Mouse (Mus musculus) urinary bladder, adult 2 months (tissue): ENCODE data around the gene Tnfrsf9. TPM values are rescaled to one million over a fixed set of nuclear protein-coding genes. Genes with fewer than 3 reads are reported as not detected.
"Not testable (repeated sequence)": the region's sequence is repeated elsewhere in the genome, so short reads cannot be mapped to it uniquely, and the experiment has no call there.

Source experiments
- DNase-seq: peaks from one replicate; pipeline ENCODE4 v3.0.0; 2022; ENCODE audit warnings: low spot score
- polyA plus RNA-seq: library from polyadenylated mRNA; depleted of rRNA; stranded (reverse); fragments of >200 nt; gene quantifications from 2 replicates; pipeline ENCODE4 v1.2.3, GENCODE M21; 2012; rRNA removed

Gene Tnfrsf9
- 0.69 and 1.3 TPM in 2 replicates for polyA plus RNA-seq

DNA sequence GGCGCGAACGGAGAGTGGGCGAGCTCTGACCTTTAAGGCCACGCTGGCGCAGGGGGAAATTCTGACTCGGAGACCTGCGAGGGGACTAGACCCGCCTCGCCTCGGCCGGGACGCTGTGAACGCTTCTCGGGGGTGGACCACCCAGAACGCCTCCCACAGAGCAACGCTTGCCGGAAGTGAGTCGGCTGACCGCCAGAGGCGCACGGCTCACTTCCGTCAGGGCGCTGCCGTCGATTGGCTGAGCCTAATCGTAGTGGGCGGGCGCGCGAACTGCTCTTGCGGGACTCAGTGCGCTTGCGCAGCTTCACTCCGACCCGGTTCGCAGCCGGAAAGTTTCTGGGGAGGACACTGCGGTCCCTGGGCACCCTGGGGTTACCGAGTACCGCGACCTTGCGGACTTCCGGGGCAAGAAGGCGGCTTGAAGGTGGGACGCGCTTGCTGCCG, at the start of gene Tnfrsf9, which contains the start of gene Park7:
Gene Tnfrsf9, plus strand, starts transcription at position 273 of the 444 bp plus-strand sequence.
Gene Park7, minus strand, starts transcription at position 148 of the 444 bp plus-strand sequence.
- DNase-seq, result peak; percentile 89

DNA sequence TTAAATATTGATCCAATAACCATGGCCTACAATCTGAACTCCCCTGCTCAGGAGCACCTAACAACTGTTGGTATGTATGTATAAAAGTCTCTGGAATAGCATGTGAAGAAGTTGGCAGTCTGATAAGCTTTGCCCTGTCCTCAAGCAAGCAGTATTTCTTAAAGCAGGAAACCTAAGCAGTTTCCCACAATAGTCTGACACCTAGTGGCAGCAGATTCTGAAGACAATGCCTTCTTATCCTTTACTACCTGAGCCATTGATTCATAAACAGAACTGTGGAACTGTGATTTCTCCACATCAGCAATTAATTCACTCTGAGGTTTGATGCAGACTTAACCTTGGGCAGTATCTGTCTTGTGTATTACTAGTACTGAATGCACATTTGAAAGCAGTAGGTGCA, 49.0 kb upstream of the Tnfrsf9 start:
- DNase-seq, result no peak

DNA sequence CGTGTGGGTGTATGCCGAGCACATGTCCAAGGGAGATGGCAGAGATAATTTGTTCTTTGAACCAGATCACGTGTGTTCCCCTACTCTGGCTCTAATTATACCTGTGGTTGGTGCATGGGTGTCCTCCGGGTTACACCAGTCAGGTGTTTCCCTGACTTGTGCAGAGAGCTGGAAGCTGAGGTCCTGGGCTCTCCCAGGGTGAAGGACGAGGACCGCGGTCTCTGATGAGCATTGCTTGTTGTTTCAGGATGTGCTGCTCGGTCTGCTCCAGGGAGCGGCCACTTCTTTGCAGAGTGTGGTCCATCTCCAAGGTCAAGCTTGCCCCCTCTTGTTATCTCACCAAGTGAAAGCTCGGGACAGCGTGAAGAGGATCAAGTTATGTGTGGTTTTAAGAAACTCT, 48.3 kb upstream of the Tnfrsf9 start:
- DNase-seq, result no peak

DNA sequence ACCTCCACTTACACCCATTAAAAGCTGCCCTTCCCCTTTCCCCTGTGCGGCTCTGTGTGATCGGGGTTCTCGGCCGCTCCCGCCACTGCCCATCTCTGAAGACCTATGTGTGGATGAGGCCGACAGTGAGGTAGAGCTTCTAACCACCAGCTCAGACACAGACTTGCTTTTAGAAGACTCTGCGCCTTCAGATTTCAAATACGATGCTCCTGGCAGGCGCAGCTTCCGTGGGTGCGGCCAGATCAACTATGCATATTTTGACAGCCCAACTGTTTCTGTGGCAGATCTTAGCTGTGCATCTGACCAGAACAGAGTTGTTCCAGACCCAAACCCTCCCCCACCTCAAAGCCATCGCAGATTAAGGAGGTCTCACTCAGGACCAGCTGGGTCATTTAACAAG, 47.9 kb upstream of the Tnfrsf9 start:
- DNase-seq, result no peak

DNA sequence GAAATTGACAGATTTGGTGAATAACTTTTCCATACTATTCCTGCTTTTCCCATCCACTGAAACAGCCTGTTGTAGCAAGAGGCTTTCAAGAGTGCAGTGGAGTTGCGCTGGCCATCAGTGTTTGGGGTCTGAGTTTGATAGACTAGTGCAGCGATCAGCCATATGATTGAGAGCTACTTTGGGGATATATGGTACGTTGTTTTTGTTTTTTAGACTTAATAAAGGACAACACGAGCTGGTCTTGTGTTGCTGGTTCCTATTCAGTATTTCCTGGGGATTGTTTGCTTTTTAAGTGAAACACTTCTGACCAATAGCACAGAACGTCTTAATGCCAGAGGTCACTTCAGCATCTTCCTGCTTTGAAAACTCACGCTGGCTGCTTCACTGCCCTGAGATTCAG, 46.2 kb upstream of the Tnfrsf9 start:
- DNase-seq, result no peak

DNA sequence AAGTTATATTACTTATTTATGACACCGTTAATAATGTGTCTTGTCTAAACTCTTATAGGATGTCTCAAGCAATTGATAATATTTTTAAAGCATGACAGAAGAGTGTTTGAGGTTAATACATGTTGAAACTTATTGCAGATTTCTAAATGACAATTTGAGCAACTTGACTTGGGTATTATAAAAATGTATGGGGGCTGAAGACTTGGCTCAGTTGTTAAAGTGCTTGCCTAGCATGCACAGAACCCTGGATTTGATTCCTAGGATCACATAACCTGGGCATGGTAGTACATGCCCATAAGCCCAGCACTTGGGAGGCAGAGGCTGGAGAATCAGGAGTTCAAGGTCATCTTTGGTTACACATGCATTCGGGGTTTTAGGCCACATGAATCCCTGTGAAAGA, 45.5 kb upstream of the Tnfrsf9 start:
- DNase-seq, result no peak

DNA sequence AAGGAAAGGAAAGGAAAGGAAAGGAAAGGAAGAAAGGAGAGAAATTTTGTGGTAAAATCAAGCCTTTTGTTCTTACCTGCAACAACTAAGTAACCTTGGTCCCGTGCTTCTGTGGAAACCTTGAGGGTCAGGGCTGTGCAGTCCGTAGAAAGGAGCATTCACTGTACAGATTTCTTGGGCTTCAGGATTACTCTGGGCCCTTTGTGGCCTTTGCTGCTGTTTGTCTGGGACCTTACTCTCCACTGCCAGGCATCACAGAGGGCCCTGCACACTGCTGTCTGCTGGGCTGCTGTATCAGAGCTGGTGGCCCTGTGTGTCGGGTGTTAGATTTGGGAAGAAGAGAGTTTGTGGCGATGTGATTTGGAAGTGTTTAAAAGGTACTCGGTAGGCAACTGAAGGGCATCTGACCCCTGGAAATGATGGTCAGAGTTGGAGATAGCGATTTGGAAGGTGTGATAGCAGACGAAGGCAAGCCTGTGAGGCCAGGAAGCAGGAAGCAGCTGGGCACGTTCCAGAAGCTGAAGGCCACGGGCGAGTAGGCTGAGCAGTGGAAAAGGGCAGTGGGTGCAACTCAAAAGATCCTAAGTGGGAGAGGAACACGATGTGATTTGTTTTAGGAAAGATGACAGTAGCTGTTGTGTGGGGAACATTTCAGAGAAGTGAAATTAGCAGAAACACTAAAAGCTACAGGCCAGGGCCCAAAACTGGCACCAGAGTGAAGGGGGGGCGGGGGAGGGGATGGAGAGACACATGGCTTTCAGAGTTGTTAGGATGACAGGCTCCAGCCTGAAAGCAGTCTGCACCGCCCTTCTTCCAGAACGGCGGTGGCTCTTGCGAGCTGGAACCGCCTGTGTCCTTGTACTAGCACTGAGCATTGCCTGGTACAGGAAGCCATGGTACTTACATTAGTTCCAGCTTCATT, 44.8 kb upstream of the Tnfrsf9 start:
- DNase-seq, result no peak

DNA sequence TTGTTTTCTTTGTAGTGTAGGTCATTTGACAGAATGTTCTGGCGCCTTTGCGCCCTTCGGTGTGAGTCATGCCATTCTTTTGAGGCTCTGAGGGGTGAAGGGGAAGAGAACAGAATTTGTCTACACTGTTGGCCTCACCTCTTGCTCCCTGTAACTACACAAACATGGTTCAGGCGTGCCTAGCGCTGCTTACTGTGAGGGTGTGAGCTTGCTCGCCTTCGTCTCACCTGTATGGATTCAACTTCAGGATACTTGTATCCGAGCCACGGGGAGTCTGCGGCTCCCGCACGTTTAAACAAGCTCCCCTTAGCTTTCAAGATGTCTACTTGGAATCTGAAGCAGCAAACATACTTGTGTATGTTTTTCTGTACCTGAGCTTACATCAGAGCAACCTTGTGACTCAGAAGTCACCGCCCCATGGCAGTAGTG, 43.4 kb upstream of the Tnfrsf9 start:
- DNase-seq, result no peak

DNA sequence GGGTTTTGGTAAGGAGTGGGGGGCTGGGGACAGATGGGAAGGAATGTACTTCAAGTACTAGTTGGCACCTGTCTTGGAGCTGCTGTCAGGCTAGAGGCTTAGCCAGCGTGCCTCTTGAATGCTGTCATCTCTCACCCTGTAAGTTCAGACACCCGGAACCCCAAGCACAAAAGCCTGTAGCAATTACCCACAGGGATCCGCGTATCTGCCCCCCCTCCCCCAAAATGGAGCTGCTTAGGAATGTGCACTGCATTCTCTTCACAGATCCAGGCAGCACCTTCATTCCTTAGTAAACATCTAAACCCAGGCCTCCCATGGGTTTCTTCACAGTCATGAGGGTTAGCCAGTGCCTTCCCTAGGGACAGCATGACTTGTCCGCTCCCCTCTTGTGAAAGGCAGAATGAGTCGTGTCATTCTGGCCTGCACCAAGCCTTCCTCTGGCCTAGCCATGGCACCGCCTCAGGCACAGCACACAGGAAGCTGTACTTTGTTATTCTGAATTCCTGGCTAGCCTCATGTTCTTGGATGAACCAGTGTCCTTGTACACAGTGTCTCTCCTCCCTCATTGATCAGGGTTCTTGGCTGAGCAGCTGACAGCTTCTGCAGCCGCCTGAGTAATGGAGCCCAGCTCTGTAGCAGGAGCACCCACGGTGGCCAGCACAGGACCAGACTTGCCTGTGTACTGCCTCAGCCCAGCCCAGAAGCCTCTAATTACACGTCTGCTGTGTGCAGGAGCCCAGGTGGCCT, 42.8 kb upstream of the Tnfrsf9 start:
- DNase-seq, result peak; percentile 40

DNA sequence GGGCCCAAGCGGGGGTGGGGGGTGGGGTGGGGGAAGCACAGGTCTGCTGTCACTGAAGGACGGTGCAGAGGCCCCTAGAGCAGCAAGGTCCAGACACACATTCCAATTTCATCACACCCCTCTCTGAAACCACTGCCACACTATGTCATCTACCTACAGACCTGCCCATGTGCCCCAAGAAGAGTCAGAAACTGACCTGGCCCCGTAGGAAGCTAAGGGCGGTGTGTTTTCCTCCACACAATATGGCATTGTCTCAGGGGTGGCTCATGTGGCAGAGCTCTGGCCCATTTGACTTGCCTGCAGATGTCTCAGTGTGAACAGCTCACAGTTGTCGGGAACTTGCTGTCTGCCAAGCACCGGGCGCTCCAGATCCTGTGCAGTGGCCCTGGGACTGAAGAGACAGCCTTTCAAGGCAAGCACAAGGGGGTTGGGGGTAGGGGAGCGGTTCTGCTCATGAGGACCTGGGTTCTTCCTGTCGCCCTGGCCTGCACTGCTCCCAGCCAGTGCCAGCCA, 42.2 kb upstream of the Tnfrsf9 start:
- DNase-seq, result no peak

DNA sequence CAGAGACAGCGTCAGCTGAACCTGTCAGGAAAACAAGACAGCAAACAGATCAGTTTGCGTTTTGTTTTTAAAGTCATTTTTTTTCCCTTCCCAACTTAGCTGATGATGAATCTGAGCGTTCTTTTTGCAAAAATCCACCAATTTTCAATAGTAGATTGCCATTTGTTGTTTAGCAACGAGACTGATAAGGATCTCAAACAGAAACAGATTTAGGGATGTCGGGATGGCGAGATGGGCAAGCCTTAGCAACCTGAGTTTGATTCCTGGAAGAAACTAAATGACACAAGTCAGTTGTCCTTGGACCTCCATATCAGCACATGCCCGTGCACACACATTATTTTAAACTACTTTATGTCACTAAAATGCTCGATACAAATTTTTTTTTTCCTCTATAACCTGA, 41.7 kb upstream of the Tnfrsf9 start:
- no peak for DNase-seq

DNA sequence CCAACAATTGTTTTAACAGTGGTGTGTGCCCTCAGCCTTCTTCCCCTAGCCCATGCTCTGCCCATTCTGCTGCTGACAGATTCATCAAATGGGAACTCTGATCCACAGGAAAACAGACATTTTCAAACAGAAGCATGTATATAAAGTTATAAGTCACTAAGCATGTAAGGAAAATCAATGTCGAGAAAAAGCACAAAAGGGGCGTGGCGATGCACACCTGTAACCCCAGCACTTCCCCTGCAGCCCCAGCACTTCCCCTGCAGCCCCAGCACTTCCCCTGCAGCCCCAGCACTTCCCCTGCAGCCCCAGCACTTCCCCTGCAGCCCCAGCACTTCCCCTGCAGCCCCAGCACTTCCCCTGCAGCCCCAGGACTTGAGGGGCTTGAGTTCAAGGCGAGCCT, 39.9 kb upstream of the Tnfrsf9 start:
- DNase-seq, result not testable (repeated sequence)

DNA sequence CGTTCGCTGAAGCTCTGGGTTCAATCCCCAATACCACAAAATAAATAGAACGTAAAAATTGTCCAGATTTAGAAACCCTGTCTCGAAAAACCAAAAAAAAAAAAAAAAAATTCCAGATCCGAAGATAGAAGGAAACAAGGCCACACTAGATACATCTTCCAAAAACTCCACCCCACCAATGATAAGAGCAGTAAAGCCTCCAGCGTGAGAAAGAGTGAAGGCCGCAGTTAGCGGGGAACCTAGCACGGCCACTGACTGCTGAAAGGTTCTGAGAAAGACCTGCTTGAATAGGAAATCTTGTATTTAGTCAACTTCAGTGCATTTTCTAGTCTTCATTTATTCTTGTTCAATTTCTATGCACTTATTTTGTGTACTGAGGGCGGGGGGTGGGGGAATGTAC, 39.0 kb upstream of the Tnfrsf9 start:
- no peak for DNase-seq

DNA sequence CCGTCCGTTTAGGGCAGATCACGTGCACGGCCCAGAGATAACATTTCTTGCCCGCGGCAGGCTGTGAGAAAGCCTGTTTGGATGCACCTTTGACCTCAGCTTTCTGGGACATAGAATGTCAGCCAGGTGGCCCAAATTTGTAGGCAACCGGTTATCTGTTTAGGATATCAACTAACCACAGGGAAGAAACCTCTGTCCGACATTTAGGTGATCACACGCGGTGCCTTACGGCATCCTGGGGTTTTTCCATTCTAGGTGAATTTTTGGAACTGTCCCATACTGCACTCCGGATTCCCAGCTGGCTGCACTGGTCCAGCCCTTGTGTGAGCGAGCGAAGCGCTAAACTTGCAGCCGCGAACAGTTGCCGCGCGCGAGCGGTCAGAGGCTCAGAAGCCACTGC, 34.7 kb upstream of the Tnfrsf9 start:
- DNase-seq, result no peak

DNA sequence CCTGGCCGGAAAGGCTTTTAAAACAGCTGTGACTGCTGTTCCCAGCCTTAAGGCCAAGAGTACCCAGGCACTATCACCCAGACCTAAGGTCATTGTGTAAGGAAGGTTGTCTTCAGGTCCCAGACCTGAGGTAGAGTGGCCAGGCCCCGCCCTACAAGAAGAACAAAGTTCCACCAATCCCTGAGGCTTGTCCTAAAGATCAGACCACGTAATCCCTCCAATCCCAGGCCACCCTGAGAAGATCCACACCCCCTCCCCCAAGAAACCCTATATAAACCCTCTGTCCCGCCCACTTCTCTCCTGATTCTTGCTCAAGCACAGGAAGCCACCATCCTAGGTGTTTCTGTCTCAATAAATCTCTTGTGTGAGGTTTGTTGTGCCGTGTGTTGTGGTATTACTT, 34.0 kb upstream of the Tnfrsf9 start:
- no peak for DNase-seq

DNA sequence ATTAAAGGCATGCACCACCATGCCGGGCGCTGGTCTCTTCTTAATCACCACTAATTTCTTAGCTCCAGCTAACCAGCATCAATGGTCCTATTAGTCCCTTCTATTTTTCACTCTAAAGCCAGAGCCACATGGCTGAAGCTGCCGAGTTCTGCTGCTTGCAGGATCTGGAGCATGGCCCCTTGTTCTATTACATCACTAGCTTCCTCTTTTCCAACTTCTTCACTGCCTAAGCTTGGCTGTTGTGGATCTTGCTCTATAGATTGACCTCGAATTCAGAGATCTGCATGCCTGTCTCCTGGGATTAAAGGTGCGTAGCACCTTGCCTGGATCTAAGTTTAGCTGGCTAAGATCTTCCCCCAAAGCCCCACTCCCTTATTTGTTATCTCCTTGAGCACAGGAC, 31.7 kb upstream of the Tnfrsf9 start:
- no peak for DNase-seq

DNA sequence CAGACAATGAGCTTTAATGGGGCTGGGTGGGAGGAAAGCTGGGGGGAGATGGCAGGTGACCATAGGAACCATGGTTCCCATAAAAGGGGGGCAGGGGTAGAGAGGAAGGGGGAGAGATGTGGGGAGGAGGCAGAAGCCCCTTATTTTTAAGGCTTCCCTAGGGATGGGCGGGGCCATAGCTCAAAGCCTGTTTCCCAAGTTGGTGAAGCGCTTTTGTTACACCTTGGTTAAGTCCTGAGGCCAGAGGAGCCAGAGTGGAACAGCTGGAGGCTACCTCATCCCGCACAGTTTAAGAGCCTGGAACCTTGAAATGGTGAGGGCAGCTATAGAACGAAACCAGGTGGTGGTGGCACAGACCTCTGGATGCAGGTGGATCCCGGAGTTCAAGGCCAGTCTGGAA, 26.5 kb upstream of the Tnfrsf9 start:
- DNase-seq, result no peak

DNA sequence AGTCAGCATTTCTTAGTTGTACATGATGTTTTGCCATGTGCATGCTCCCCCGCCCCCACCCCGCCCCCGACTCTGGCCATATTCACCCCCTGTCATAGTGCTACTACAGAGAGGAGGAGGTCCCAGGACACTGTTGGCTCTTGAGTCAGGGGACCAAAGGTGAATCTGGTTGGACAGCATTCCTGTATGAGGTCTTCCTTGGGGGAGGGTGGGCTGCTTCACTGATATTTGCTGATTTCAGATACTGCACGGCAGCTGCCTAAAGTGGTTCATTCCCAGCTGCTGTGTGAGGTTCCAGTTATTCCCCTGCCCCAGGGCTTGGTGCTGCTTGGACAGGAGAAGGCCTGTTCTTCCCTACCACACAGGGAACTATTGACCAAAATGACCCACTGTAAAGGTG, 25.9 kb upstream of the Tnfrsf9 start:
- DNase-seq, result no peak

DNA sequence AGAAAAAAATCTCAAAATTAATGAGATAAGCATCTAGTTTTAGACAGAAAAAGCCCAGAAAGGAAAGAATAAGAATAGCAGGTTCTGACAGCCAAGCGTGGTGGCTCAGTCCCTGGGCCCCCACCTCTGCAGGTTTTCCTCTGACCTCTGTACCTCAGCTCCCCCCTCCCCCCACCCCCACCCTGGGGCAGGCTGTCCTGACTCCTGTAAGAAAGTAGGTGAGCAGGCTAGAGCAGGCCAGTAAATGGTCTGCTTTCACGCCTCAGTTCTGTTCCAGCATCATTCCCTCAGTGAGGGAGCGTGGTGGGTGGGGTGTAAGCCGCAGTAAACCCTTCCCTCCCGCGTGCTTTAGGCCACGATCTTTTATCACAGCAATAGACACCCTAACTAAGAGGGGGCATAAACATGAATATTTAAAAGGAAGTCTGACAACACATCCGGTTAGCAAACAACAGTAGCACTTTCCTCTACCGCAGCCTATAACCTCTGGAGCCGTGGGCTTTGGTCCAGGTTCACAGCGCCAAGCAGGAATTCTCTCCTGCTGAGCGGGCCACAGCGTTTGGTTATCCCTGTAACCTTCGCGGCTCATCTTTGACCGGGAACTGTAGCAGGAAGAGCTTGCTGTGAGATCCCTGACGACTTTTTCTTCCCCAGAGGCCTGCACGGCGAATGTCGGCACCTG, 24.9 kb upstream of the Tnfrsf9 start:
- no peak for DNase-seq

DNA sequence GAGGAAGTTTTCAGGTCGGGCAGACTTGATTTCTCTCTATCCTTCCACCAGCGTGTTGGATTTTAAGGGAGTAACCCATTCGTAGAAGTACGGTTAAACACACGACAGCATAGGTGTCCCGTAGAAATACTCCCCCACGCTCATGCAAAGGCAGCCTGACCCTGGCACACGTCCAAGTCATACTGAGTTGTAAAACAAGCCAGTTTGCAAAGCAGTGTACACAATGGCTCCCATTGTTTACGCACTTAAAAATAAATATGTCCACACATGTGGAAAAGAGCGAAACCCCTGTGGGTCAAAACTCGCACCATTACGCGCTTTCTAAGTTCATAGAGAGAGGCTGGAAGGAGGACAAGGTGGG, 24.4 kb upstream of the Tnfrsf9 start:
- no peak for DNase-seq

DNA sequence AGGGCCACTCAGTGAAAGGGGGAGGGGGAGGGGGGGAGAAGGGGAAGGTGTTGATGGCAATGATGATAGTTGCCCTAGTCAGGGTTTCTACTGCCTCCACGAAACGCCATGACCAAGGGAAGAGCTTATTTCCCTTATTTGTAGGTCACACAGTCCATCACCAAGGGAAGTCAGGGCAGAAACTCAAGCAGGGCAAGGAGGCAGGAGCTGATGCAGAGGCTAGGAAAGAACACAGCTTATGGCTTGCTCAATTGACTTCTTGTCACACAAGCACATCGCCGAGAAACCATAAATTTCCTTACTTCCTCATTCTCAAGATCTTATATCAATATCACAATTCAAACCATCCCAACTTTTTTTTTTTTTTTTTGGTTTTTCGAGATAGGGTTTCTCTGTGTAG, 23.1 kb upstream of the Tnfrsf9 start:
- no peak for DNase-seq
